Mouse (Mus musculus) lung, embryonic 14.5 days (tissue): ENCODE results near the gene Itgae. TPM values are rescaled to one million over a fixed set of nuclear protein-coding genes. Genes with fewer than 3 reads are reported as not detected.

Experiments used
- ATAC-seq: fragments of 200-750 bp; cut with Nextera tagmentation; 2 replicates; pipeline ENCODE4 v1.8.0; 2017; ENCODE audit warnings: mild to moderate bottlenecking, moderate TSS enrichment, moderate library complexity; ENCODE audit not compliant: insufficient read depth
- DNase-seq: peaks from one replicate; pipeline ENCODE4 v3.0.0-alpha.2; 2015
- H3K27ac ChIP-seq: fragments of 300-500 bp; sonication (generic); 2 replicates; pipeline ENCODE4 v1.5.1; 2014; ENCODE audit warnings: low read depth, mild to moderate bottlenecking, moderate library complexity
- H3K27me3 ChIP-seq: fragments of 300-500 bp; sonication (generic); 2 replicates; pipeline ENCODE4 v1.6.1; 2014; ENCODE audit warnings: low read length, control low read depth; ENCODE audit not compliant: insufficient read depth
- H3K36me3 ChIP-seq: fragments of 300-500 bp; sonication (generic); 2 replicates; pipeline ENCODE4 v1.6.1; 2014; ENCODE audit warnings: control low read depth; ENCODE audit not compliant: insufficient read depth
- H3K4me1 ChIP-seq: fragments of 300-500 bp; sonication (generic); 2 replicates; pipeline ENCODE4 v1.6.1; 2014; ENCODE audit warnings: antibody characterized with exemption, control low read depth; ENCODE audit not compliant: insufficient read depth
- H3K4me2 ChIP-seq: fragments of 300-500 bp; sonication (generic); 2 replicates; pipeline ENCODE4 v1.6.1; 2014; ENCODE audit warnings: mild to moderate bottlenecking
- H3K4me3 ChIP-seq: fragments of 300-500 bp; sonication (generic); 2 replicates; pipeline ENCODE4 v1.5.1; 2014; ENCODE audit warnings: low read depth, low read length
- H3K9ac ChIP-seq: fragments of 300-500 bp; sonication (generic); 2 replicates; pipeline ENCODE4 v1.6.1; 2014
- H3K9me3 ChIP-seq: fragments of 300-500 bp; sonication (generic); 2 replicates; pipeline ENCODE4 v1.6.1; 2016; ENCODE audit warnings: low read depth, low read length, control low read depth
- CTCF ChIP-seq: IDR thresholded peaks from 2 replicates; pipeline ENCODE4 v1.5.1; 2016; ENCODE audit warnings: antibody characterized with exemption, low read depth
- WGBS: fragments of 180-500 bp; shearing (Covaris S2); extraction: QIAGEN DNeasy Blood & Tissue Kit; methylation state at CpG from one replicate; pipeline ENCODE4 v1.1.7; 2014; 5-methylcytosine and 5-hydroxymethylcytosine counted together
- polyA plus RNA-seq: library from polyadenylated mRNA; unstranded; fragments of >200 nt; fragmentation: Nextera tagmentation; extraction: Ambion mirVana; gene quantifications from 2 replicates; pipeline ENCODE4 v1.2.1, GENCODE M21; 2014

Gene Itgae
- polyA plus RNA-seq, 1 experiment from 2014 or later, result 0.38 TPM

DNA sequence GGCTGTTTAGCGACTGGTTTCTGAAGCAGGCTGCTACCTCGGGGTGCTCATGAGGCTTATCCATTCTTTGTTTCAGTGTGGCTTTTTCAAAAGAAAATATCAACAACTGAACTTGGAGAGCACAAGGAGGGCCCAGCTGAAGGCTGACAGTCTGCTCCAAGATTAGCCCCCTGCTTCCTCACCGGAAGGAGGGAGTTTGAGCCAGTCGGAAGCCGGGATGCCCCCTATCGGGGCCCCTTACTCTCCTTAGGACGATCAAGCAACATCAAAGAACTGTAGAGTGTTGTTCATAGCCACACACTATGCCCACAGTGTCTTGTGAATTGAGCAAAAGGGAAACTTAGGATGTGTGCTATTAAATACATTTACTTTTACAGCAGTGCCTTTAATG is 56.6 kb downstream of the Itgae start:
- no peak overlapping the region for H3K27ac ChIP-seq
- no peak overlapping the region for H3K4me3 ChIP-seq
- H3K36me3 ChIP-seq, result no peaks in the 10 kb centered on the region
- DNase-seq (no peak), ATAC-seq (no peak)
- no peaks in the 10 kb centered on the region for H3K27me3 ChIP-seq
- 52% methylated on average over 7 of the region's 7 CpGs for WGBS
- no peaks in the 10 kb centered on the region for H3K9me3 ChIP-seq
- H3K9ac ChIP-seq, result no peak overlapping the region
- no peak for TF ChIP-seq CTCF
- H3K4me2 ChIP-seq, result no peak overlapping the region
- no peaks in the 10 kb centered on the region for H3K4me1 ChIP-seq

DNA sequence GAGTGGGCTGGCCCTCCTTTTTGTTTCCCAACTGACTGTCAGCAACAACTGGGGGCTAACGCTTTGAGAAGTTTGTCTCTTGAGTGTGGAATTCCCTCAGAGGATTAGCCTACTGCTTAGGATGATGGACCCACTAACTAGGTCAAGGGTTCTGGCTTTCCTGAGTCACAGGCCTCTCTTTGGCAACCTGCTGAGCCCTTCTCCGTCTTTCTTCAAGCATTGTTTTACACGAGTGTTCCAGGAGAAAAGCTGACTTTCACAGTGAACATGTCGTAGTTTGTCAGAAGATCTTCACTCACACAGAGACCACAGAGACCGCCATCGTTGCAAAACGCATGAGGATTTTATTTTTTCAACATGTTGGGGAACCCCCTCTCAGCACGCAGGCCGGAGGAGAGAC is 57.8 kb downstream of the Itgae start:
- no peaks in the 10 kb centered on the region for H3K9me3 ChIP-seq
- H3K9ac ChIP-seq, result no peak overlapping the region
- 74% methylated on average over 9 of the region's 9 CpGs for WGBS
- H3K27me3 ChIP-seq, result no peaks in the 10 kb centered on the region
- no peak overlapping the region for H3K4me3 ChIP-seq
- DNase-seq (no peak), ATAC-seq (no peak)
- H3K4me1 ChIP-seq, result no peaks in the 10 kb centered on the region
- TF ChIP-seq CTCF, result no peak
- H3K4me2 ChIP-seq, result no peak overlapping the region
- no peaks in the 10 kb centered on the region for H3K36me3 ChIP-seq
- no peak overlapping the region for H3K27ac ChIP-seq

DNA sequence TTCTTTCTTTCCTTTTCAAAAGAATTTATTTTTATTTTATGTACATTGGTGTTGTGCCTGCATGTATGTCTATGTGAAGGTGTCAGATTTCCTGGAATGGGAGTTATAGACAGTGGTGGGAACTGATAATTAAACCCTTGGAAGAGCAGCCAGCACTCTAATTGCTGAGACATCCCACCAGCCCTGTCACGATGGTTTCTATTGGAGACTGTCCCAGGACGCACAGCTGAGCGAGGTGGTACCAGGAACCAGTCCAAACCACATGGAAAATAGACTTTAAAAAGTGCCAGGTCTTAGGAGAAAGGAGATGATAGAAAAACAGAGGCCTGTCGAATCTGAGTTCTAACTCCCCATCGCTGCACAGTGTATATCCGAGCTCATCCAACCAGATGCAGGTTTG is 64.7 kb downstream of the Itgae start:
- no peak for TF ChIP-seq CTCF
- H3K4me3 ChIP-seq, result no peak overlapping the region
- H3K36me3 ChIP-seq, result no peaks in the 10 kb centered on the region
- 68% methylated on average over 6 of the region's 6 CpGs for WGBS
- no peak for DNase-seq
- H3K4me1 ChIP-seq, result no peaks in the 10 kb centered on the region
- H3K4me2 ChIP-seq, result no peak overlapping the region
- peaks cover 15% of the 10 kb centered on the region for H3K27me3 ChIP-seq
- H3K9me3 ChIP-seq, result no peaks in the 10 kb centered on the region
- H3K9ac ChIP-seq, result no peak overlapping the region
- no peak overlapping the region for H3K27ac ChIP-seq
- ATAC-seq, result no peak

DNA sequence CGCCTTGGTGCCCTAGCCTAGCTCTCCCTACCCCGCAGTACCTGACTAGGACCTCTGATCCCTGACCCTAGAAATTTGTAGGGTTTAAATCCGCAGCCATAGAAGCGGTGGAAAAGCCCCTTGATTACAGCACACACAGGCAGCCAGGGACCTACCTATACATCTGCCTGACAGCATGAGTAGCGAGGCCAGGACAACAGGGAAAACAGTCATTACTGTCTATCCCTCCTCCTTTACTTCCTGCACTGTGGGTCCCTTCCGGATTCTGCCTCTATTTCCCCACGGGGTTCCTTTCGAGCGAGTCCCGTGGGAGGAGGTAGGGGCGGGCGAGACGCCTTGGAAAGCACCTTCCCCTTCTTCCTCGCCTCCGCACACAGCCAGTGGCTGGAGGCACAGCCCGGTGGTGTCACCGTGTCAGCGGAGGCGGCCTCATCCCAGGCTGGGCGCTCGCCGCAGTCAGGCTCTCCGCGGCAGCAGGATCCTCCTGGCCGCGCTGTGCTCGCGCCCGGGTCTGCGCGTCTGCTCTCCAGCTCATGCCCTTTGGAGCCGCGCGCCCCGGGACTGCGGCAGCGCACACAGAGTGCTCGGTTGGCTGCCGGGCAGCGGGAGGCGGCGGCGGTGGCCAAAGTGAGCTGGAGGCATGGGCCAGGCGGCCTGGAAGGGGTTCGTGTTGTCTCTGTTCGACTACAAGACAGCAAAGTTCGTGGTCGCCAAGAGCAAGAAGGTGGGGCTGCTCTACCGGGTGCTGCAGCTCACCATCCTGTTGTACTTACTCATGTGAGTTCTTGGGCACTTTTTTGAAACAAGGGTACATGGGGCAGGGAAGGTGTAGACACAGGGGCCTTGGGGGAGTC is 69.8 kb downstream of the Itgae start, which contains the start of gene P2rx5:
Gene P2rx5, plus strand, starts transcription at position 465 of the 854 bp plus-strand sequence.
- WGBS, result 2% methylated on average over 49 of the region's 49 CpGs
- no peak for TF ChIP-seq CTCF
- H3K4me3 ChIP-seq, result peak within 1 kb of the TSS; percentile 38
- peak; percentile 81 for ATAC-seq
- H3K27ac ChIP-seq, result no peak within 1 kb of the TSS
- H3K9me3 ChIP-seq, result no peaks in the 10 kb centered on the region
- H3K27me3 ChIP-seq, result peaks cover 24% of the 10 kb centered on the region
- H3K36me3 ChIP-seq, result no peaks in the 10 kb centered on the region
- H3K4me2 ChIP-seq, result peak within 1 kb of the TSS; percentile 81
- H3K9ac ChIP-seq, result peak within 1 kb of the TSS; percentile 39
- peak; percentile 71 for DNase-seq
- H3K4me1 ChIP-seq, result peaks cover 6% of the 10 kb centered on the region

DNA sequence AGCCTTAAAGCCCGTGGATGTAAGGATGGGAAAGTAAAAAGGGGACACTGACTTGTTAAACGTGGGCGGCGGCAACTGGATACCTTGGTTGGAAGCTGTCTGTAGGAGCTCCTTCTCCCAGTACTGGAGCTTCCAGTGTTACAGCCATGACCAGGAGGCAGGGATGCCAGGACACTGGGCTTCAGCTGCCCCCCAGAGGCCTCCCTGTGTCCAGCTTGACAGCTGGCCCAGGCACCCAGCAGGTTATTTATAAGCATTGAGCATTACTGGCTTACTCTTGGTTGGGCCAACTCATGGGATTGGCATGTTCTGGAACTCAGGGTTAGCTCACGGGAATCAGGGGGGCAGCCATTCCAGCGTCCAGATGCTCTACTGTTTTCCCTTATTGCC is 70.4 kb downstream of the Itgae start:
- WGBS, result 30% methylated on average over 6 of the region's 6 CpGs
- Histone ChIP-seq H3K9ac (peak overlapping the region; percentile 39; the same call in 1 of the 2 replicates), H3K27me3 (peaks cover 24% of the 10 kb centered on the region), H3K4me3 (peak overlapping the region; percentile 38), H3K4me2 (peak overlapping the region; percentile 81), H3K27ac (no peak overlapping the region), H3K36me3 (no peaks in the 10 kb centered on the region), H3K4me1 (peaks cover 6% of the 10 kb centered on the region), H3K9me3 (no peaks in the 10 kb centered on the region)
- no peak for DNase-seq
- peak; percentile 47; the same call in 1 of the 2 replicates for ATAC-seq
- TF ChIP-seq CTCF, result no peak

DNA sequence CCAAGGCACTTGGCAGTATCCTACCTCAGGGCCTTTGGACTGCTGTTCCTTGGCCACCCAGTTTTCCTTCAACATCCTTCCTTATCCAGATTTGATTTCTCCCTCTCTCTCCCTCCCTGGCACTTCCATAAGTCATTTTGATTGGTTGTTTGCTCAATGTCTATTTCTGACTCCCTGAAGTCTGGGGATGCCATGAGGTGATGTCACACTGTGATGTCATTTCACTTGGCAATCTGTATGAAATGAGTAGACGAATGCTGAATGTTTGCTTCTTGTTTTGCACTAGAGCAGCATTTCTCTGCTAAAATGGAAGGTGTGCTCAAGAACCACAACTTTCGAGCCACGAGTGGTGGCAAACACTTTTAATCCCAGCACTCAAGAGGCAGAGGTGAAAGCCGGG is 71.2 kb downstream of the Itgae start:
- 84% methylated on average over 4 of the region's 4 CpGs for WGBS
- DNase-seq (no peak), ATAC-seq (no peak)
- Histone ChIP-seq H3K9ac (no peak overlapping the region), H3K4me2 (no peak overlapping the region), H3K36me3 (no peaks in the 10 kb centered on the region), H3K4me3 (no peak overlapping the region), H3K27ac (no peak overlapping the region), H3K9me3 (no peaks in the 10 kb centered on the region), H3K27me3 (peaks cover 24% of the 10 kb centered on the region), H3K4me1 (peaks cover 6% of the 10 kb centered on the region)
- no peak for TF ChIP-seq CTCF

DNA sequence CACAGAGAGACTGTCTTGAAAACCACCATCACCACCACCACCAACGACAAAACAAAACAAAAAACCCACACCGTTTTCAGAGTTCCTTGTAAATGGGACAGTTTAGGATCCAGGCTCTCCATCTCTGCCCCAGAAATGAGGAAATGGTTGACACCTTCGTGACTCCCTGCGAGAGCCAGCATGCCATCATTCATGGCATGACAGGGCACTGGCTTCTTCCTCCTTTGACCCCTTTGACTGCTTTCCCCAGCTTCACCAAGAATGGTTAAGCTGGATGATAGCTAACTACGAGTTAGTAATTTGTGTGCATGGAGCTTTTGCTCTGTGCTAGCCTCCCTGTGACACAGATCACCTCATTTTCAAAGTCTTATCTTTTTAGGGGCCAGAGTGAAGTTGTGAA is 71.9 kb downstream of the Itgae start:
- H3K4me1 ChIP-seq, result peaks cover 6% of the 10 kb centered on the region
- ATAC-seq (no peak), DNase-seq (no peak)
- H3K4me2 ChIP-seq, result no peak overlapping the region
- no peak overlapping the region for H3K4me3 ChIP-seq
- TF ChIP-seq CTCF, result no peak
- H3K9ac ChIP-seq, result no peak overlapping the region
- H3K36me3 ChIP-seq, result no peaks in the 10 kb centered on the region
- peaks cover 24% of the 10 kb centered on the region for H3K27me3 ChIP-seq
- H3K27ac ChIP-seq, result no peak overlapping the region
- WGBS, result 47% methylated on average over 5 of the region's 5 CpGs
- no peaks in the 10 kb centered on the region for H3K9me3 ChIP-seq
